25 mouse cellular contexts compared by ENCODE assay signal in the genomic region with DNA sequence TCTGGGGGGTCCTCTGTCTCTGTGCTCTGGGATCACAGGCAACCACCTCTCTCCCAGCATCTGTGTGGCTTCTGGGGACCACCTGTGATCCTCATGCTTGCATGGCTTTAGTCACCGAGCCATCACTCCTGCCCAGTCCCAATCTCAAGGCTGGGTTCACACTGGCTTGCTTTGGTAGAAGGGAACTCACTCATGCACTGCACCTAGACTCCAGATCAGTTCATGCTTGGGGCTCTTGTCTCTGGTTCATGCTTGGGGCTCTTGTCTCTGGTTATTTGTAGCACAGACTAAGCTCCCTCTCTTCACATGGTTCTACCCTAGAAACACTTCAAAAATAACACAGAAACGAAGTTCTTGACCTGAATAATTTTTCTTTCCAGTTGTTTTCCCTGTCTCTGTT.
"Had no signal": no experiment of that assay in that cellular context is flagged by ENCODE, and none has a peak within 500 bp of the region (broad histone marks: within the 10 kb centered on the region; RNA-seq: fewer than 3 reads in every experiment).

No protein-coding gene starts in this region.

- H3K4me3 ChIP-seq: layer of hippocampus, adult 2 months; limb, embryonic 10.5 days; limb, embryonic 13.5 days; liver, embryonic 12.5 days; liver, embryonic 15.5 days; lung, embryonic 15.5 days; megakaryocyte, embryonic 14.5 days; midbrain, embryonic 15.5 days; myocyte; neural tube, embryonic 13.5 days; stomach, embryonic 15.5 days had no signal

- H3K4me1 ChIP-seq: limb, embryonic 10.5 days; liver, embryonic 12.5 days; liver, embryonic 15.5 days had no signal

- H3K27me3 ChIP-seq: liver, embryonic 12.5 days; liver, embryonic 15.5 days; lung, embryonic 15.5 days; midbrain, embryonic 15.5 days; neural tube, embryonic 13.5 days; stomach, embryonic 15.5 days had no signal

- H3K36me3 ChIP-seq: limb, embryonic 10.5 days; limb, embryonic 13.5 days; liver, embryonic 12.5 days; liver, embryonic 15.5 days; lung, embryonic 15.5 days; midbrain, embryonic 15.5 days; neural tube, embryonic 13.5 days; stomach, embryonic 15.5 days had no signal

- H3K9ac ChIP-seq: limb, embryonic 13.5 days; liver, embryonic 12.5 days; liver, embryonic 15.5 days; lung, embryonic 15.5 days; midbrain, embryonic 15.5 days; neural tube, embryonic 13.5 days; stomach, embryonic 15.5 days had no signal

- DNase-seq: kidney, adult 2 months; kidney, postnatal 25 days; layer of hippocampus, adult 9-11 months; liver; lung, adult 18-20 months; lung, postnatal 10 days; lung, postnatal 36 days; retina, postnatal 1 day; right cerebral cortex, postnatal 25 days; spleen, adult 18-20 months; thymus, adult 2 months; thymus, postnatal 14 days; thymus, postnatal 4 days had no signal

- H3K27ac ChIP-seq: kidney, postnatal 0 days; layer of hippocampus, adult 2 months; limb, embryonic 10.5 days; limb, embryonic 13.5 days; liver, embryonic 12.5 days; liver, embryonic 15.5 days; lung, embryonic 15.5 days; midbrain, embryonic 15.5 days; neural tube, embryonic 13.5 days; stomach, embryonic 15.5 days had no signal

- ATAC-seq: liver, embryonic 12.5 days; midbrain, embryonic 15.5 days had no signal

- H3K4me2 ChIP-seq: limb, embryonic 13.5 days; liver, embryonic 12.5 days; liver, embryonic 15.5 days; lung, embryonic 15.5 days; midbrain, embryonic 15.5 days; neural tube, embryonic 13.5 days; stomach, embryonic 15.5 days had no signal

- H3K9me3 ChIP-seq: limb, embryonic 10.5 days; limb, embryonic 13.5 days; liver, embryonic 12.5 days; liver, embryonic 15.5 days; lung, embryonic 15.5 days; megakaryocyte, embryonic 14.5 days; midbrain, embryonic 15.5 days; neural tube, embryonic 13.5 days; stomach, embryonic 15.5 days had no signal
